Mouse (Mus musculus) cortical plate, adult 2 months (tissue): ENCODE data around the gene Tnxb. TPM values are rescaled to one million over a fixed set of nuclear protein-coding genes. Genes with fewer than 3 reads are reported as not detected.
"Not testable (repeated sequence)": the region's sequence is repeated elsewhere in the genome, so short reads cannot be mapped to it uniquely, and the experiment has no call there.

Experiments used
- H3K27ac ChIP-seq: fragments of 200-500 bp; 2 replicates; pipeline ENCODE4 v1.5.1; 2012; ENCODE audit warnings: low read length, control low read depth, inconsistent platforms; ENCODE audit not compliant: insufficient read depth
- H3K4me1 ChIP-seq: fragments of 200-500 bp; 2 replicates; pipeline ENCODE4 v1.6.1; 2011; ENCODE audit warnings: low read length; ENCODE audit not compliant: control insufficient read depth, insufficient read depth
- H3K4me3 ChIP-seq: fragments of 200-500 bp; 2 replicates; pipeline ENCODE4 v1.5.1; 2011; ENCODE audit warnings: mild to moderate bottlenecking, low read length, control low read depth; ENCODE audit not compliant: insufficient read depth
- CTCF ChIP-seq: fragments of 200-500 bp; IDR thresholded peaks from 2 replicates; pipeline ENCODE4 v1.5.1; 2011; ENCODE audit warnings: mild to moderate bottlenecking, control low read depth, low read length; ENCODE audit not compliant: insufficient read depth; ENCODE audit errors: extremely low read depth
- POLR2A ChIP-seq: fragments of 200-500 bp; IDR thresholded peaks from 2 replicates; pipeline ENCODE4 v1.6.1; 2011; ENCODE audit warnings: mild to moderate bottlenecking, low read length, control low read depth; ENCODE audit not compliant: insufficient read depth; ENCODE audit errors: extremely low read depth
- polyA plus RNA-seq: library from polyadenylated mRNA; depleted of rRNA; stranded (reverse); fragments of >200 nt; gene quantifications from 2 replicates; pipeline ENCODE4 v1.2.3, GENCODE M21; 2012

The Tnxb gene
- polyA plus RNA-seq, 1 experiment, result 2.2 TPM

GRCm38 (mm10) chr17:34699575-34700408, 29.5 kb downstream of the Tnxb start:
- TF ChIP-seq CTCF (no peak), POLR2A (0 out of 2 replicates have a peak, but pooled peaks have one; percentile 15)
- peaks cover 11% of the 10 kb centered on the region for H3K4me1 ChIP-seq
- peak overlapping the region; percentile 93 for H3K27ac ChIP-seq
- no peak overlapping the region for H3K4me3 ChIP-seq

GRCm38 (mm10) chr17:34700671-34701071, 30.3 kb downstream of the Tnxb start:
- TF ChIP-seq CTCF (no peak), POLR2A (no peak)

GRCm38 (mm10) chr17:34706476-34706875, 36.1 kb downstream of the Tnxb start:
- H3K27ac ChIP-seq, H3K4me3 ChIP-seq, H3K4me1 ChIP-seq: not testable (repeated sequence)

More at GRCm38 (mm10) chr17:34700671-34701071, 30.3 kb downstream of the Tnxb start:
- Histone ChIP-seq H3K4me1 (peaks cover 11% of the 10 kb centered on the region), H3K4me3 (no peak overlapping the region), H3K27ac (peak overlapping the region; percentile 89)

- TF ChIP-seq POLR2A (no peak), CTCF (peak; percentile 57)
- Histone ChIP-seq H3K4me3 (no peak overlapping the region), H3K4me1 (no peaks in the 10 kb centered on the region), H3K27ac (no peak overlapping the region)
These were observed 42.6 kb downstream of the Tnxb start for GRCm38 (mm10) chr17:34712951-34713350.

GRCm38 (mm10) chr17:34714181-34714907, 44.0 kb downstream of the Tnxb start:
- H3K27ac ChIP-seq, H3K4me1 ChIP-seq, H3K4me3 ChIP-seq: not testable (repeated sequence)

GRCm38 (mm10) chr17:34714908-34715445, 44.6 kb downstream of the Tnxb start:
- not testable (repeated sequence) for H3K27ac ChIP-seq, H3K4me3 ChIP-seq, H3K4me1 ChIP-seq

GRCm38 (mm10) chr17:34715451-34715850, 45.1 kb downstream of the Tnxb start:
- H3K27ac ChIP-seq, H3K4me1 ChIP-seq, H3K4me3 ChIP-seq: not testable (repeated sequence)

- H3K27ac ChIP-seq, result no peak overlapping the region
- H3K4me1 ChIP-seq, result no peaks in the 10 kb centered on the region
- no peak overlapping the region for H3K4me3 ChIP-seq
- TF ChIP-seq CTCF (no peak), POLR2A (no peak)
These were observed 45.9 kb downstream of the Tnxb start for GRCm38 (mm10) chr17:34716247-34716646.

- H3K4me3 ChIP-seq, result no peak overlapping the region
- H3K4me1 ChIP-seq, result no peaks in the 10 kb centered on the region
- H3K27ac ChIP-seq, result no peak overlapping the region
- TF ChIP-seq POLR2A (no peak), CTCF (no peak)
These were observed 47.1 kb downstream of the Tnxb start for GRCm38 (mm10) chr17:34717401-34717800.

GRCm38 (mm10) chr17:34719886-34720285, 49.6 kb downstream of the Tnxb start:
- not testable (repeated sequence) for H3K4me3 ChIP-seq, H3K4me1 ChIP-seq, H3K27ac ChIP-seq

- H3K4me1 ChIP-seq, H3K4me3 ChIP-seq, H3K27ac ChIP-seq: not testable (repeated sequence)
These were observed 51.9 kb downstream of the Tnxb start for GRCm38 (mm10) chr17:34722238-34722637.
